Mouse (Mus musculus): ENCODE data around the gene Gm1043. TPM values are rescaled to one million over a fixed set of nuclear protein-coding genes. Genes with fewer than 3 reads are reported as not detected.

The Gm1043 gene
- polyA plus RNA-seq, 1 experiment, result not detected

- H3K27me3 ChIP-seq (ENCODE audit: control insufficient read depth, insufficient read depth, insufficient read length), result peaks cover 46% of the 10 kb centered on the region
- no peaks in the 10 kb centered on the region for H3K79me3 ChIP-seq (ENCODE audit: low read depth)
- TF ChIP-seq CTCF (IDR thresholded peaks at IDR 0.05; ENCODE audit: control insufficient read depth, insufficient read depth, insufficient read length), result no peak
- no peak for TF ChIP-seq FOSL1 (IDR thresholded peaks at IDR 0.05; ENCODE audit: insufficient read depth, low read length, poor library complexity, severe bottlenecking)
- no peak for TF ChIP-seq MAX (IDR thresholded peaks at IDR 0.05)
- no peak for TF ChIP-seq CEBPB (IDR thresholded peaks at IDR 0.05; ENCODE audit: low read depth)
- TF ChIP-seq MYOG (IDR thresholded peaks at IDR 0.05; ENCODE audit: control insufficient read depth, extremely low read depth, insufficient read length), result no peak
- TF ChIP-seq MYOD1 (IDR thresholded peaks at IDR 0.05; ENCODE audit: control insufficient read depth, insufficient read length, low read depth), result no peak
- no peak for TF ChIP-seq USF1 (IDR thresholded peaks at IDR 0.05; ENCODE audit: low read depth)
- no peaks in the 10 kb centered on the region for H3K79me2 ChIP-seq (ENCODE audit: control insufficient read depth, insufficient read depth)
- no peaks in the 10 kb centered on the region for H3K36me3 ChIP-seq (ENCODE audit: control insufficient read depth, insufficient read depth)
- H3K4me3 ChIP-seq (ENCODE audit: insufficient read depth, poor library complexity, severe bottlenecking), result no peak overlapping the region
- no peak overlapping the region for H3ac ChIP-seq (ENCODE audit: control insufficient read depth, insufficient read length, low read depth)
Observed at GRCm38 (mm10) chr5:37047992-37048391, 37.2 kb upstream of the Gm1043 start.

DNA sequence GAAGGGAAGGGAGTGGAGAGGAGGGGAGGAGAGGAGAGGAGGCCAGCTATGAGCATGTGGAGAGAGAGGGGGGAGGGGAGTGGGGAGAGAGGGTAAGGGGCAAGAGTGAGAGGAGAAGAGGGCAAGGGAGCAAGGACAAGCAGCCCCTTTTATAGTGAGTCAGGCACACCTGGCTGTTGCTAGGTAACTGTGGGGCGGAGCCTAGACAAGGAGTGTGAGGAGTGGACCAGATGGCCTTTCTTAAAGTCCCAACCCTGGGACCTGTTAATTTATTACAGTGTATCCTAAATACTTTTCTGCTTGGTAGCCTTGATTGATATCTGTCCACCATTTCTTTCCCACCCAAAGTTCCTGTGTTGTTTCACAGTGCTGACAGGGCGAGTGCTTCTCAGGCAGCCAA is 36.1 kb upstream of the Gm1043 start:
- no peak overlapping the region for H3K4me3 ChIP-seq (ENCODE audit: insufficient read depth, poor library complexity, severe bottlenecking)
- TF ChIP-seq MYOD1 (IDR thresholded peaks at IDR 0.05; ENCODE audit: control insufficient read depth, insufficient read length, low read depth), result no peak
- TF ChIP-seq CEBPB (IDR thresholded peaks at IDR 0.05; ENCODE audit: low read depth), result no peak
- peaks cover 44% of the 10 kb centered on the region for H3K27me3 ChIP-seq (ENCODE audit: control insufficient read depth, insufficient read depth, insufficient read length)
- H3ac ChIP-seq (ENCODE audit: control insufficient read depth, insufficient read length, low read depth), result no peak overlapping the region
- H3K79me2 ChIP-seq (ENCODE audit: control insufficient read depth, insufficient read depth), result no peaks in the 10 kb centered on the region
- H3K36me3 ChIP-seq (ENCODE audit: control insufficient read depth, insufficient read depth), result no peaks in the 10 kb centered on the region
- H3K79me3 ChIP-seq (ENCODE audit: low read depth), result no peaks in the 10 kb centered on the region

DNA sequence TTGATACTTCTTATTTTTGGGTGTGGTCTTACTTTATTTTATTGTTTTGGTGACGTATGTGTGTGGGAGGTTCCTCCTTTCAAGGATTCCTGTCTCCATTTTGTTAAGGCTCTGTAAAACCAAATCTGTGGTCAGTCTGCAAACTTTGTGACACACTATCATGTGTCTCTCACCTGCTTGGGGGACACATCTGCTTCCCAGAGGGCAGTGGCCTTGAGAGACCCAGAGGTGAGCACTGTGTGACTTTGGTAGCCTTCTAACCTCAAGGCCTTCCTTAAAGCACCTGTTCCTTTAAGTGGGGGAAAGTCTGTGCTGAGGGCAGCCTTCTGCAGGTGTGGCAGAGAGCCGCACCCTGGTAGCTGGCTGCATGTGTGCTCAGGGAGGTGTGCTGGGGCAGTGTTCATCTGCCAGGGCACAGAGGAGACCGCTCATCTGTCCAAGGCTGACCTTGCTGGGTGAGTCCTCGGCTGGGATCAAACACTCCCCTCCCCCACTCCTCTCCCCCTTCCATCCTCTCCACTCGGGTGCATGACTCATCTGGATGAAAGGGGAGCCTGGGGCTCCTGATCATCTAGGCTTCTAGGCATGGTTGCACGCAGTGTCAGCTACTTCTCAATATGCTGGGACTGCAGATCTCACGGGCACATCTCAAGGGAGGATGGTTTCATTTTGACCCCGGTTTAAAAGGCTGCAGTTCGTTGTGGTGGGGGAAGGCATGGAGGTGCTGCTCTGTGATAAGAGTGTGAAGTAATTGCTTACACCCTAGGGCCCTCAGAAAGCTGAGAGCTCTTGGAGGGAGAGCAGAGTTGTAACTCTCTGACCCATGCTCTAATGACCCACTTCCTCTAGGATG is 34.4 kb upstream of the Gm1043 start:
- Histone ChIP-seq H3K4me3 (ENCODE audit: insufficient read depth, poor library complexity, severe bottlenecking) (no peak overlapping the region), H3K79me2 (ENCODE audit: control insufficient read depth, insufficient read depth) (no peaks in the 10 kb centered on the region), H3ac (ENCODE audit: control insufficient read depth, insufficient read length, low read depth) (no peak overlapping the region), H3K36me3 (ENCODE audit: control insufficient read depth, insufficient read depth) (no peaks in the 10 kb centered on the region), H3K27me3 (ENCODE audit: control insufficient read depth, insufficient read depth, insufficient read length) (peaks cover 38% of the 10 kb centered on the region), H3K79me3 (ENCODE audit: low read depth) (no peaks in the 10 kb centered on the region)
- TF ChIP-seq MYOG (IDR thresholded peaks at IDR 0.05; ENCODE audit: control insufficient read depth, extremely low read depth, insufficient read length), result no peak
- no peak for TF ChIP-seq CEBPB (IDR thresholded peaks at IDR 0.05; ENCODE audit: low read depth)
- TF ChIP-seq MYOD1 (IDR thresholded peaks at IDR 0.05; ENCODE audit: control insufficient read depth, insufficient read length, low read depth), result no peak
- no peak for TF ChIP-seq CTCF (IDR thresholded peaks at IDR 0.05; ENCODE audit: control insufficient read depth, insufficient read depth, insufficient read length)
- TF ChIP-seq MAX (IDR thresholded peaks at IDR 0.05), result no peak
- TF ChIP-seq FOSL1 (IDR thresholded peaks at IDR 0.05; ENCODE audit: insufficient read depth, low read length, poor library complexity, severe bottlenecking), result no peak
- TF ChIP-seq USF1 (IDR thresholded peaks at IDR 0.05; ENCODE audit: low read depth), result no peak

GRCm38 (mm10) chr5:37051374-37052100 is 33.6 kb upstream of the Gm1043 start:
- TF ChIP-seq CTCF (IDR thresholded peaks at IDR 0.05; ENCODE audit: control insufficient read depth, insufficient read depth, insufficient read length) (no peak), MYOG (IDR thresholded peaks at IDR 0.05; ENCODE audit: control insufficient read depth, extremely low read depth, insufficient read length) (no peak), CEBPB (IDR thresholded peaks at IDR 0.05; ENCODE audit: low read depth) (no peak), USF1 (IDR thresholded peaks at IDR 0.05; ENCODE audit: low read depth) (no peak), FOSL1 (IDR thresholded peaks at IDR 0.05; ENCODE audit: insufficient read depth, low read length, poor library complexity, severe bottlenecking) (no peak), MYOD1 (IDR thresholded peaks at IDR 0.05; ENCODE audit: control insufficient read depth, insufficient read length, low read depth) (no peak), MAX (IDR thresholded peaks at IDR 0.05) (no peak)

GRCm38 (mm10) chr5:37052846-37053245 is 32.3 kb upstream of the Gm1043 start:
- Histone ChIP-seq H3K79me3 (ENCODE audit: low read depth) (no peaks in the 10 kb centered on the region), H3ac (ENCODE audit: control insufficient read depth, insufficient read length, low read depth) (no peak overlapping the region), H3K79me2 (ENCODE audit: control insufficient read depth, insufficient read depth) (no peaks in the 10 kb centered on the region), H3K36me3 (ENCODE audit: control insufficient read depth, insufficient read depth) (no peaks in the 10 kb centered on the region), H3K4me3 (ENCODE audit: insufficient read depth, poor library complexity, severe bottlenecking) (no peak overlapping the region), H3K27me3 (ENCODE audit: control insufficient read depth, insufficient read depth, insufficient read length) (peaks cover 35% of the 10 kb centered on the region)
- TF ChIP-seq CTCF (IDR thresholded peaks at IDR 0.05; ENCODE audit: control insufficient read depth, insufficient read depth, insufficient read length) (no peak), MAX (IDR thresholded peaks at IDR 0.05) (no peak), CEBPB (IDR thresholded peaks at IDR 0.05; ENCODE audit: low read depth) (no peak), MYOG (IDR thresholded peaks at IDR 0.05; ENCODE audit: control insufficient read depth, extremely low read depth, insufficient read length) (no peak), FOSL1 (IDR thresholded peaks at IDR 0.05; ENCODE audit: insufficient read depth, low read length, poor library complexity, severe bottlenecking) (no peak), MYOD1 (IDR thresholded peaks at IDR 0.05; ENCODE audit: control insufficient read depth, insufficient read length, low read depth) (no peak), USF1 (IDR thresholded peaks at IDR 0.05; ENCODE audit: low read depth) (no peak)

More at GRCm38 (mm10) chr5:37051374-37052100, 33.6 kb upstream of the Gm1043 start:
- Histone ChIP-seq H3K4me3 (ENCODE audit: insufficient read depth, poor library complexity, severe bottlenecking) (no peak overlapping the region), H3K79me3 (ENCODE audit: low read depth) (no peaks in the 10 kb centered on the region), H3K79me2 (ENCODE audit: control insufficient read depth, insufficient read depth) (no peaks in the 10 kb centered on the region), H3K27me3 (ENCODE audit: control insufficient read depth, insufficient read depth, insufficient read length) (peaks cover 36% of the 10 kb centered on the region), H3K36me3 (ENCODE audit: control insufficient read depth, insufficient read depth) (no peaks in the 10 kb centered on the region), H3ac (ENCODE audit: control insufficient read depth, insufficient read length, low read depth) (no peak overlapping the region)

Data from C2C12 (cell line).